Mouse (Mus musculus): ENCODE data around the gene Ergic1.

Ergic1 gene

DNA sequence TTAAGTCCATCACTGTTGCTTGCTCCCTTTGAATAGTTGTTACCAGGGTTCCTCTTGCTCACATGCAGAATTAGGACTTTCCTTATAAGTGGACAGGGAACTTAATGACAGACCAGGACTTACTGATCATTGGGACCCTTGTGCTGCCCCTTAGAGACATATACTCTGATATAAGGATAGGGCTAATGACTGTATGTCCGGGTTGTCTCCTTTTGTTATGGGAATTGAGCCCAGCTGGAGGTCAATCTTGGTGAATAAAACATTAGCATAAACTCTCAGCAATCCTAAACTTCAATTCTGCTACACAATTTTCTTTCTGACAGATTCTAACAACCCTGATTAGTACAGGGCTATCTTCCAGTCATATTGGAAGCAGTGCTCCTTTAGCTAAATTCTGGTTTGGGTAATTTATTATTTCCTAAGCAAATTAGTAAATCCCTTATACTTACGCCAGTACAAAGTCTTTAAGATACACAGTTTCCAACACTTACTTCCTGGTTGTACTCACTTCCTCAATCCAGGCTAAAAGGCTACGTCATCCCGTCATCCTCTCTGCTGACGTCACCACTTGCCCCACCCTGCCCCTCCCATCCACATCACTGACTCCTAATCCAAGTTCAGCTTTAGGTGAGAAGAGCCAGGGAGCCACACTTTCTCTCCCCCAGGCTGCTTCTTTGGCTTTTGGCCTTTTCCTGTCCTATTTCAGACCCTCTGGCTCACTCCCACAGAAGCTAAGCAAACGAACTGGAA, 23.4 kb upstream of the Ergic1 start:
- DNase-seq (ENCODE audit: low read depth, low spot score): no peak

GRCm38 (mm10) chr17:26540083-26540482, 21.2 kb upstream of the Ergic1 start:
- no peak for DNase-seq (ENCODE audit: low read depth, low spot score)

DNA sequence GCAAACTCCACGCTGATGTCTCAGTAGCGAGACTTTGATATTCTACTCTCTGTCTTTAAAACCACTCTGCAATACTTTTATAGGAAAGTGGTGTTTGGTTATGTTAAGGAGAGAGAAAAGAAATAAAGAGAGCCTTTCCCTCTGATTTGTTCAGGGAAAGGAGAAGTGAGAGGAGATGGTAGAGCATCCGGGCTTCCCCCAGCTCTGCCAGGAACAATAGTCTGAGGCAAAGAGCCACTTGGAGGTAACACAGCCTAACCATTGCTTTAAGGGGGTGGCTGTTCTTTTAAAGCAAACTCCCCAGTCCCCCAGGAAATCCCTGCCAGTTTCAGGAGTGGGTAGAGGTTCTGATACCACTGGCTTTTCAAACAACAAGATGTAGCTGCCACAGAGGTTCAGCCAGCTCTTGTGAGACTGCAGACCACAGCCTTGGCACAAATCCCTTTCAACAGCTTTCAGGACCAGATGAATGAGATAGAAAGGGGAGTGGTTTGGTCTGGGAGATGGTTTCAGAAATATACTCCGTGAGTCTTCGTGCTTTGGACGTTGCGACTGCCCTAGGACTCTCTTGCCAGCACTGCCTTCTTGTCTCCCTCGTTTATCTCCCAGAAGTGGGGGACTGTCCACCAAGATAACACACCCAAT, 16.8 kb upstream of the Ergic1 start:
- no peak for DNase-seq (ENCODE audit: low read depth, low spot score)

- no peak for DNase-seq (ENCODE audit: low read depth, low spot score)
Observed at GRCm38 (mm10) chr17:26547771-26548170, 13.5 kb upstream of the Ergic1 start.

DNA sequence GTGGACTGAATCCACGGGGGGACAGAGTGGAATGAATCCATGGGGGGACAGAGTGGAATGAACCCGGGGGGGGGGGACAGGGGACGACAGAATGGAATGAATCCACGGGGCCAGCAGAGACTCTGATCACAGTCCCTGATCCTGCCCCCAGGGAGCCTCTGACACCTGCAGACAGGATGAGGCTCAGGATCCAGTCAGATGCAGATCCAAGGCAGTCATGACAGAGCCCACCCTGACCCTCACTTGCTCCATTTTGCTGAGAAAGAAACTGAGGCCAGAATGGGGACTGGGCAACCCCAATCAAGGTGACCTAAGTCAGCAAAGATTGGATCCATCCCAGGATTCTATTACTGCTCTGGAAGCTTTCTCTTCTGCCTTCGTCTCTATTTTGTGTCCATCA, 12.7 kb upstream of the Ergic1 start:
- DNase-seq (ENCODE audit: low read depth, low spot score): no peak

DNA sequence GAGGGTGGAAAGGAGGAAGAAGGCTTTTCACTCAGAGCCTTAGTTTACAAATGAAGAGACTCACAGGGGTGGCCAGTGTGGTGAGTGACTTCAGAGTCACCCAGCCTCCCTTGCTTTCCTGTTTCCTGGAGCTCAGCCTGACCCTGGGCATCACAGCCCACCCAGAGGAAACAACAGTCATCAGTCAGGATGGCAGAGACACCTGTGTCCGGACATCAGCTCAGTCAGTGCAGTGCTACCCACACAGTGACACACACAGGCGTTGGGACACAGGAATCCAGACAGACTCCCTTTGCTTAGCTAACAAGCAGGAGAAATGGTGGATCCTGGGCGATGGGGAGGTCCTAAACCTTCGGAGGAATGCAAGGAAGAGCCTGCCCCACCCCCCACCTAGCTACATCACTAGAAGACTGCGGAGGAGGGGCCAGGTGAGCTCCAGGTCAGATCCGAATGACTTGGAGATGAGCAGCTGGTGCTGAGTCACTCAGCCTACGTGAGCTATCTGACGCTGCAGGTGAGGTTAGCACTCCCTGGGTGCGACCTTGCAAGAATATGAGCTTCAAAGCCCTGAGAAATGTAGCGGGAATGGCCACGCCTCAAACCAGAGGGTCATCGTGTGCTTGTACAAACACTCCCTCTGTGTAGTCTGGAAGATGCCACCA, 12.0 kb upstream of the Ergic1 start:
- DNase-seq (ENCODE audit: low read depth, low spot score): no peak

GRCm38 (mm10) chr17:26551104-26551503, 10.2 kb upstream of the Ergic1 start:
- DNase-seq (ENCODE audit: low read depth, low spot score): no peak

GRCm38 (mm10) chr17:26553033-26553432, 8.3 kb upstream of the Ergic1 start:
- DNase-seq (ENCODE audit: low read depth, low spot score): no peak

DNA sequence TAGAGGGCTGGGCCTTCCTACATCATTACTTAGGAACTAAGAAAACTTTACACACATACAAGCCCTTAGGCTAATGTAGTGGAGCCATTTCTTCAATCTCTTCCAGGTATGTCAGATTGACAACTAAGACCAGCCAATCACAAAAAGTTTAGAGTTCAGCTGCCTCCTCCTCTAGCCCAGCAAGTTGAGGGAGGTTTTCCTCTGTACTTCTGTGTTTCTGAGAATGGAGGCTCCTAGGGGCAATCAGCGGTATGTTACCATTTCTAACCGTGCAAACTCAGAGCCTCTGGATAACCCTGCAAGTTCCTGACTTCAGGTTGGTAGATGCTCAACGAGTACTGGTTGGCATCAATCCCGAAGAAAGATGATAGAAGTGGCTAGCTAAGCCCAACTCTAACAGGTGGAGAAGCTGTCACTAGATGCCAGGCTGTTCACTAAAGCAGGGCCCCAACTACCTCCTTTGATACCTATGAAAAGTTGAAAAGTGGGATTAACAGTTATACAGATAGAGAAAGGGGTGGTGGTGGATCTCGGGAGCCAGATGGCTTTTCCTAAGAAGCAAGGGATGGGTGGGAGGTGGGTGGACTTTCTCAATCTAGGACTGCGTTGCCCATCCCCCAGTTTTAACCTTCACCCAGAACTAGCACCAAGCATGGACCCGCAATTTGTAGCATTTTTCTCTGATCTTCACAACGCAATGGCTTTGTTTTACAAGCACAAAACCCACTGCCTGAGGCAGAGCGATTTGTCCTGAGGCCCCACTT, 581 bp upstream of the Ergic1 start:
- DNase-seq (ENCODE audit: low read depth, low spot score): no peak

DNA sequence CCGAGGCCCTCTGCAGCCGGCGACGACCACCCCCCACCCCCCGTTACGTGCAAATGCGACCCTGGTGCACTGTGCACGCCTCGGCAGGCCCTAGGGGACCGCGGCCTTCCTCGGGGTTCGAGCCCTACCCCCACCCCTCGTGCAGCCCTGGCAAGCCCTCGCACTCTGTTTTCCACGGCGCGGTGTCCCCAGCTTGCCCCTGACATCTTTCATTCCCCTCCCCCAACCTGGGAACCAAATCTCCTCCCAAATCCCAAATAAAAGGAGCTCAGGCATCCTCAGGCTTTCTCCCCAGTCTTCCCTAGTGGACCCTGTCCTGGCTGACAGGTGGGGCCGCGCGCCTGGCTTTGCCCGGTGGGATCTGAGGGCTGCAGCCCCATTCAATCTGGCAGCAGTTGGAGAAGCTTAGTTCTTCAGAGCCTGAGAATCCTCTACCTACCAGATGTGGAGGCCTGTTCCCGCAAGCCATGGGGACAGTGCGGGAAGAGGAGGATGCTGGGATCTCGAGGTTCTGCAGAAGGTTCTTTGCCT, 427 bp downstream of the Ergic1 start, which contains the start of gene Dusp1:
Gene Dusp1 (minus strand): TSS at position 478 of the 531 bp plus-strand sequence.
- DNase-seq (ENCODE audit: low read depth, low spot score): no peak

- DNase-seq (ENCODE audit: low read depth, low spot score): no peak
Observed at GRCm38 (mm10) chr17:26562292-26562691, 1.0 kb downstream of the Ergic1 start.

DNA sequence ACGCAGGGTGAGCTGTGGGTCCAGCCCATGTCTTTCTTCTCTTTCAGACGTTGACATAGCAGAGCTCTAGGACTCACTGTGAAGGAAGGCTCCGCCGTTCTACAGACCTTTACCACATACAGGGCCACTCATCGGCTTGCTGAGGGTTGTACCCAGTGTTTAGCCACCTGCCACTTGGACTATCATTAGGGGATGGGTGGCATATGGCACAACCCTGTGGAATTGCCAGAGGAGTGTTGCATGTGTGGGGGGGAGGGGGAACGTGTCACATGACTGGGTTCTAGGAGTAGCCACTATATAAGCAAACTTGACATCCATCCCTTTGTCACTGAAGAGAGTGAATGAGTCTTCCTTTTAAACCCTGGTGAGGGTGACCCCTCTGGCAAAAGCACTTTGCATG, 2.2 kb downstream of the Ergic1 start:
- no peak for DNase-seq (ENCODE audit: low read depth, low spot score)

DNA sequence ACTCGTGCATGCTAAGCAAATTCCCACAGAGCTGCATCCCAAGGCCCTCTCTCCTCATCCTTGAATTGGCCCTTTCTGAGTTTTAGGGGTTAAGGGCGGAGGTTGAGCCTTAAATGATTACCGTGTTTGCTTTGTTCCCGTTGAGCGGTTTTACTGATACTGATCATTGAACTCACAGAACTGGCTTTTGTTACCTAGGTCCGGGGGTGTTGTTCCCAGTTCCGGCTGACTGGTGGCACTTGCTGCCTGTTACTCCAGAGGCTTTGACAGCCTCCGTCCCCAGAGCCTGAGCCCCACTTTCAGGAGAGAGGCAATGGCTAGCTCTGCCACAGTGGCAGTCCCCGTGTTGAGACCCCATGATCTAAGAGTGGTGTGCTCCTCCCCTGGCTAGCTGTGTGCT, 3.1 kb downstream of the Ergic1 start:
- no peak for DNase-seq (ENCODE audit: low read depth, low spot score)

DNA sequence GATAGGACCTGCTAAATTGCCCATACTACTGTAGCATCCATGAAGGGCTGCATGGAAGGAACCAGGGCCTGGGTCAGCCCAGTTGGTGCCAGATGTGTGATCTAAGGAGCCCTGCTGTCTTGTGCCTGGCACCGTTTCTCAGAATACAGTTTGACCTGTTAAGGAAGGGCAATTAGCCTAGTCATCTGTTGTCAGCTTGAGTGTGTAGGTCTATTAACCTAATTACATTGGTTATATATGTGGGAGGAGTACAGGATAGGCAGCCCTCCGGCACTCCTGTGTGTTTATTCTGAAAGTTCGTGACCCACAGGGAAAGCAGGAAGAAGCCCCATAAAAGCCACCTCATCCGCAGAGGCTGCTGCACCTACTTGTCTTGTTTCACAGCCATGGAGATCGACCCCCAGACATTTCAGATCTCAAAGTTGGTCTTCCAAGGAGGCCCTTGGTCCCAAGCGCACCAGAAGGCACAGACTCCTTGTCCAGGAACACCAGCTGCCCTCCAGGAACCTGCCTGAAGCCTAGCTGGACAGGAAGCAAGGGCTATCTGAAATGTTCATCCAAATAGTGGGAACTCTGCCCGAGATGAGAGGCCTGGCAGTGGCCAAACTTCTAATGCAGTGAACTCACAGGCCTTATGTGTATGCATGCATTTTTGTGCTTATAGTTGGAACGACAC, 6.0 kb downstream of the Ergic1 start:
- no peak for DNase-seq (ENCODE audit: low read depth, low spot score)

GRCm38 (mm10) chr17:26567818-26568173, 6.5 kb downstream of the Ergic1 start:
- DNase-seq (ENCODE audit: low read depth, low spot score): no peak

GRCm38 (mm10) chr17:26569594-26570350, 8.5 kb downstream of the Ergic1 start:
- DNase-seq (ENCODE audit: low read depth, low spot score): no peak

GRCm38 (mm10) chr17:26570651-26571118, 9.4 kb downstream of the Ergic1 start:
- DNase-seq (ENCODE audit: low read depth, low spot score): no peak

- DNase-seq (ENCODE audit: low read depth, low spot score): no peak
Observed at GRCm38 (mm10) chr17:26571377-26571776, 10.1 kb downstream of the Ergic1 start.

- DNase-seq (ENCODE audit: low read depth, low spot score): no peak
Observed at GRCm38 (mm10) chr17:26572265-26572664, 11.0 kb downstream of the Ergic1 start.

- DNase-seq (ENCODE audit: low read depth, low spot score): no peak
Observed at GRCm38 (mm10) chr17:26574118-26574517, 12.8 kb downstream of the Ergic1 start.
